Mouse (Mus musculus) CH12.LX (cell line): ENCODE results near the gene Samd7. TPM values are rescaled to one million over a fixed set of nuclear protein-coding genes. Genes with fewer than 3 reads are reported as not detected.

Experiments used
- DNase-seq: peaks from one replicate; pipeline ENCODE4 v3.0.0-alpha.2; 2013; ENCODE audit errors: extremely low read depth
- H3K27ac ChIP-seq: 2 replicates; pipeline ENCODE4 v1.5.1; 2012; ENCODE audit warnings: low read depth, mild to moderate bottlenecking, control low read depth, moderate library complexity; ENCODE audit not compliant: insufficient read depth
- H3K27me3 ChIP-seq: replicated peaks from 2 replicates; pipeline ENCODE3; 2012; ENCODE audit warnings: inconsistent platforms
- H3K36me3 ChIP-seq, 2 experiments: replicated peaks in 1 of 2; 2 replicates each; pipeline versions ENCODE3 to v1.6.1; 2012; ENCODE audit warnings: inconsistent platforms in 1 of 2, low read length in 1 of 2, mild to moderate bottlenecking in 1 of 2, mixed read lengths in 1 of 2, moderate library complexity in 1 of 2; ENCODE audit not compliant: control insufficient read depth in 1 of 2, insufficient read depth in 1 of 2
- H3K4me1 ChIP-seq, 2 experiments: 2 replicates each; pipeline ENCODE4 v1.6.1; 2012; ENCODE audit warnings: inconsistent platforms in 1 of 2, moderate library complexity in 1 of 2; ENCODE audit not compliant: insufficient read depth in 2 of 2, control insufficient read depth in 1 of 2
- H3K4me2 ChIP-seq: 2 replicates; pipeline ENCODE4 v1.6.1; 2012; ENCODE audit warnings: low read depth, mild to moderate bottlenecking, control low read depth; ENCODE audit not compliant: poor library complexity, insufficient read depth, severe bottlenecking
- H3K4me3 ChIP-seq, 3 experiments: fragments of 150-350 bp in 1 of 3; sonication (generic) in 1 of 3; replicated peaks in 1 of 3; 2 replicates each; pipeline versions ENCODE3 to v1.5.1; 2011 to 2012; ENCODE audit warnings: low read depth in 2 of 3, low read length in 2 of 3, mild to moderate bottlenecking in 2 of 3, moderate library complexity in 2 of 3, control low read depth in 1 of 3, improper control_type of control experiment in 1 of 3, inconsistent platforms in 1 of 3, mixed read lengths in 1 of 3; ENCODE audit not compliant: poor library complexity in 1 of 3
- H3K79me2 ChIP-seq: replicated peaks from 2 replicates; pipeline ENCODE4 v1.6.1; 2012; ENCODE audit warnings: mild to moderate bottlenecking, moderate library complexity; ENCODE audit not compliant: control insufficient read depth, poor library complexity, insufficient read depth, severe bottlenecking; ENCODE audit errors: extremely low read depth
- H3K9ac ChIP-seq: 2 replicates; pipeline ENCODE4 v1.6.1; 2012; ENCODE audit warnings: low read depth, mild to moderate bottlenecking, control low read depth, moderate library complexity; ENCODE audit not compliant: insufficient read depth
- H3K9me3 ChIP-seq: replicated peaks from 2 replicates; pipeline ENCODE3; 2012; ENCODE audit warnings: low read length, inconsistent platforms, mixed read lengths
- CHD1 ChIP-seq: IDR thresholded peaks from 2 replicates; pipeline ENCODE4 v1.6.1; 2012; ENCODE audit warnings: low read depth, low read length, improper control_type of control experiment, inconsistent platforms
- CHD2 ChIP-seq: IDR thresholded peaks from 2 replicates; pipeline ENCODE4 v1.6.1; 2011; ENCODE audit warnings: low read length, improper control_type of control experiment
- CTCF ChIP-seq, 2 experiments: IDR thresholded peaks in 1 of 2; conservative IDR thresholded peaks in 1 of 2; 2 replicates each; pipeline ENCODE4 v1.5.1; 2011 to 2012; ENCODE audit warnings: low read depth in 2 of 2, low read length in 2 of 2, improper control_type of control experiment in 1 of 2, inconsistent platforms in 1 of 2, mild to moderate bottlenecking in 1 of 2, moderate library complexity in 1 of 2
- E2F4 ChIP-seq: IDR thresholded peaks from 2 replicates; pipeline ENCODE4 v1.6.1; 2011; ENCODE audit warnings: low read depth, low read length, improper control_type of control experiment; ENCODE audit not compliant: insufficient replicate concordance
- ELF1 ChIP-seq: IDR thresholded peaks from 2 replicates; pipeline ENCODE4 v1.6.1; 2014; ENCODE audit warnings: low read depth, mild to moderate bottlenecking, inconsistent platforms, low read length, improper control_type of control experiment
- HCFC1 ChIP-seq: IDR thresholded peaks from 2 replicates; pipeline ENCODE4 v1.6.1; 2012; ENCODE audit warnings: low read depth, mild to moderate bottlenecking, inconsistent platforms, low read length, improper control_type of control experiment
- IRF4 ChIP-seq: IDR thresholded peaks from 2 replicates; pipeline ENCODE4 v1.6.1; 2014; ENCODE audit warnings: low read depth, mild to moderate bottlenecking, inconsistent platforms, low read length, improper control_type of control experiment
- JUN ChIP-seq: IDR thresholded peaks from 2 replicates; pipeline ENCODE4 v1.6.1; 2011; ENCODE audit warnings: low read depth, mild to moderate bottlenecking, low read length, improper control_type of control experiment, moderate library complexity; ENCODE audit not compliant: insufficient read depth
- KAT2A ChIP-seq: IDR thresholded peaks from 2 replicates; pipeline ENCODE4 v1.6.1; 2012; ENCODE audit warnings: low read length, improper control_type of control experiment, inconsistent platforms; ENCODE audit not compliant: insufficient replicate concordance
- MAFK ChIP-seq: IDR thresholded peaks from 2 replicates; pipeline ENCODE4 v1.6.1; 2011; ENCODE audit warnings: low read length, improper control_type of control experiment; ENCODE audit not compliant: insufficient replicate concordance
- MAZ ChIP-seq: IDR thresholded peaks from 2 replicates; pipeline ENCODE4 v1.6.1; 2012; ENCODE audit warnings: low read depth, mild to moderate bottlenecking, inconsistent platforms, low read length, improper control_type of control experiment, moderate library complexity
- MEF2A ChIP-seq: IDR thresholded peaks from 2 replicates; pipeline ENCODE4 v1.6.1; 2014; ENCODE audit warnings: low read depth, mild to moderate bottlenecking, inconsistent platforms, low read length, improper control_type of control experiment, borderline replicate concordance
- MXI1 ChIP-seq: IDR thresholded peaks from 2 replicates; pipeline ENCODE4 v1.6.1; 2011; ENCODE audit warnings: mild to moderate bottlenecking, low read depth, low read length, improper control_type of control experiment
- MYC ChIP-seq: IDR thresholded peaks from 2 replicates; pipeline ENCODE4 v1.6.1; 2011; ENCODE audit warnings: low read depth, mild to moderate bottlenecking, improper control_type of control experiment, low read length
- NELFE ChIP-seq: IDR thresholded peaks from 2 replicates; pipeline ENCODE4 v1.6.1; 2011; ENCODE audit warnings: low read depth, low read length, improper control_type of control experiment
- PAX5 ChIP-seq: IDR thresholded peaks from 2 replicates; pipeline ENCODE4 v1.6.1; 2012; ENCODE audit warnings: low read length, inconsistent platforms, mixed read lengths
- POLR2A ChIP-seq: IDR thresholded peaks from 2 replicates; pipeline ENCODE4 v1.6.1; 2011; ENCODE audit warnings: low read depth, mild to moderate bottlenecking, improper control_type of control experiment, low read length
- POLR2AphosphoS2 ChIP-seq: IDR thresholded peaks from 2 replicates; pipeline ENCODE4 v1.6.1; 2011; ENCODE audit warnings: low read depth, low read length, improper control_type of control experiment
- RCOR1 ChIP-seq: conservative IDR thresholded peaks from 2 replicates; pipeline ENCODE4 v1.6.1; 2012; ENCODE audit warnings: low read depth, mild to moderate bottlenecking, inconsistent platforms, low read length, improper control_type of control experiment
- SIN3A ChIP-seq: IDR thresholded peaks from 2 replicates; pipeline ENCODE4 v1.6.1; 2012; ENCODE audit warnings: low read length, improper control_type of control experiment, inconsistent platforms
- SMC3 ChIP-seq: IDR thresholded peaks from 2 replicates; pipeline ENCODE4 v1.6.1; 2011; ENCODE audit warnings: low read depth, low read length, improper control_type of control experiment
- TBP ChIP-seq: conservative IDR thresholded peaks from 2 replicates; pipeline ENCODE4 v1.6.1; 2011; ENCODE audit warnings: low read depth, low read length, improper control_type of control experiment
- TCF12 ChIP-seq: IDR thresholded peaks from 2 replicates; pipeline ENCODE4 v1.6.1; 2014; ENCODE audit warnings: low read depth, mild to moderate bottlenecking, inconsistent platforms, low read length, improper control_type of control experiment
- UBTF ChIP-seq: IDR thresholded peaks from 2 replicates; pipeline ENCODE4 v1.6.1; 2012; ENCODE audit warnings: low read depth, mild to moderate bottlenecking, inconsistent platforms, low read length, improper control_type of control experiment, moderate library complexity
- USF1 ChIP-seq: IDR thresholded peaks from 2 replicates; pipeline ENCODE4 v1.6.1; 2014; ENCODE audit warnings: low read depth, mild to moderate bottlenecking, inconsistent platforms, low read length, improper control_type of control experiment
- USF2 ChIP-seq: conservative IDR thresholded peaks from 2 replicates; pipeline ENCODE4 v1.6.1; 2011; ENCODE audit warnings: low read depth, low read length, improper control_type of control experiment
- ZC3H11A ChIP-seq: IDR thresholded peaks from 2 replicates; pipeline ENCODE4 v1.6.1; 2012; ENCODE audit warnings: low read depth, mild to moderate bottlenecking, inconsistent platforms, low read length, improper control_type of control experiment
- ZKSCAN1 ChIP-seq: IDR thresholded peaks from 2 replicates; pipeline ENCODE4 v1.6.1; 2012; ENCODE audit warnings: low read depth, inconsistent platforms, low read length, improper control_type of control experiment, borderline replicate concordance
- ZMIZ1 ChIP-seq: IDR thresholded peaks from 2 replicates; pipeline ENCODE4 v1.6.1; 2012; ENCODE audit warnings: low read depth, mild to moderate bottlenecking, inconsistent platforms, low read length, improper control_type of control experiment
- ZNF384 ChIP-seq: IDR thresholded peaks from 2 replicates; pipeline ENCODE4 v1.6.1; 2012; ENCODE audit warnings: low read depth, low read length, improper control_type of control experiment, inconsistent platforms
- dilution Hi-C: fragments of 300-500 bp; cut with MboI; formaldehyde crosslinking; loops from 2 replicates; pipeline ENCODE4 v1.14.3; 2020; ENCODE audit warnings: low sequenced_read_pairs; ENCODE audit not compliant: extremely low pct_unique_long_range_greater_than_20kb, extremely low pct_ligation_motif_present
- in situ Hi-C: fragments of 300-500 bp; cut with MboI; formaldehyde crosslinking; loops from 3 replicates; pipeline ENCODE4 v1.14.3; 2019; ENCODE audit warnings: low sequenced_read_pairs, low pct_ligation_motif_present, low pct_unique_long_range_greater_than_20kb, mixed read lengths
- polyA plus RNA-seq: library from polyadenylated mRNA; unstranded; fragments of >175 nt; gene quantifications from 2 replicates; pipeline ENCODE4 v1.2.1, GENCODE M21; 2012; ENCODE audit warnings: low read depth; ENCODE audit not compliant: insufficient read length
- total RNA-seq, 2 experiments: library from RNA; depleted of rRNA; stranded (reverse); fragments of 300-350 nt in 1 of 2; fragments of >200 nt in 1 of 2; gene quantifications; 2 replicates each; pipeline ENCODE4 v1.2.3; 2012 to 2014

Samd7 gene
- total and polyA plus RNA-seq, 3 experiments = not detected

GRCm38 (mm10) chr3:30792737-30793402, 46.8 kb downstream of the Samd7 start, which contains the start of gene Sec62 (continued):
- TF ChIP-seq ZMIZ1 = peak; percentile 92
- TF ChIP-seq UBTF = peak; percentile 92; the same call in 1 of the 2 replicates
- 0 out of 2 replicates have a peak, but pooled peaks have one; percentile 66 for TF ChIP-seq POLR2AphosphoS2
- TF ChIP-seq HCFC1 = peak; percentile 72
- TF ChIP-seq ZNF384 = no peak
- TF ChIP-seq MAZ = peak; percentile 89
- TF ChIP-seq POLR2A = peak; percentile 94
- no peak for TF ChIP-seq ZC3H11A
- TF ChIP-seq ELF1 = no peak; the same call in 1 of the 2 replicates
- TF ChIP-seq SMC3 = no peak
- TF ChIP-seq MEF2A = no peak; the same call in 1 of the 2 replicates
- peak; percentile 70; the same call in 1 of the 2 replicates for TF ChIP-seq MXI1
- peak; percentile 96 for TF ChIP-seq TCF12
- peak; percentile 54; the same call in 1 of the 2 replicates for TF ChIP-seq TBP
- no peak for TF ChIP-seq RCOR1
- no peak for TF ChIP-seq JUN
- no peak for TF ChIP-seq CHD1
- no peak for TF ChIP-seq CTCF (conservative IDR thresholded peaks at IDR 0.05 in 1 of 2, IDR thresholded peaks at IDR 0.05 in 1 of 2; ENCODE audit: low read depth in 2 of 2, low read length in 2 of 2)
- TF ChIP-seq MAFK = no peak
- TF ChIP-seq, all 38 proteins: peak for 17

GRCm38 (mm10) chr3:30793403-30794221, 47.5 kb downstream of the Samd7 start:
- H3K9me3 ChIP-seq = no peaks in the 10 kb centered on the region
- peaks cover 30% of the 10 kb centered on the region for H3K79me2 ChIP-seq
- TF ChIP-seq ZC3H11A (no peak), MXI1 (peak; percentile 61; the same call in 1 of the 2 replicates), KAT2A (no peak), UBTF (peak; percentile 89), POLR2AphosphoS2 (no peak), ZKSCAN1 (no peak), PAX5 (no peak), RCOR1 (no peak), MEF2A (no peak), E2F4 (no peak), IRF4 (no peak), USF2 (no peak), MYC (no peak), NELFE (no peak), USF1 (no peak), CHD2 (no peak), CTCF (conservative IDR thresholded peaks at IDR 0.05 in 1 of 2, IDR thresholded peaks at IDR 0.05 in 1 of 2; ENCODE audit: low read depth in 2 of 2, low read length in 2 of 2) (no peak), ZMIZ1 (no peak), HCFC1 (no peak), SIN3A (peak; percentile 54)
- peak overlapping the region; percentile 94 for H3K9ac ChIP-seq
- peaks cover 0 to 2% of the 10 kb centered on the region in 2 experiments for H3K36me3 ChIP-seq
- peak overlapping the region; percentile 76 to 88 (median 82) for H3K4me3 ChIP-seq
- H3K4me2 ChIP-seq = peak overlapping the region; percentile 57
- H3K4me1 ChIP-seq = peaks cover 0 to 19% of the 10 kb centered on the region in 2 experiments; a peak in 1 of 4 replicates
- in situ Hi-C loops = no loop called here
- H3K27ac ChIP-seq = 0 out of 2 replicates have a peak overlapping the region, but pooled peaks have one; percentile 15
- DNase-seq = peak; percentile 21
- dilution Hi-C loops = no loop called here
- H3K27me3 ChIP-seq = peaks cover 3% of the 10 kb centered on the region
